Mouse (Mus musculus) retina, postnatal 1 day (tissue): Measurements from ENCODE around the gene Ssh2.
"Not testable (repeated sequence)": the region's sequence is repeated elsewhere in the genome, so short reads cannot be mapped to it uniquely, and the experiment has no call there.

Experiments used
- DNase-seq: peaks from one replicate; pipeline ENCODE4 v3.0.0-alpha.2; 2012

Ssh2 gene

DNA sequence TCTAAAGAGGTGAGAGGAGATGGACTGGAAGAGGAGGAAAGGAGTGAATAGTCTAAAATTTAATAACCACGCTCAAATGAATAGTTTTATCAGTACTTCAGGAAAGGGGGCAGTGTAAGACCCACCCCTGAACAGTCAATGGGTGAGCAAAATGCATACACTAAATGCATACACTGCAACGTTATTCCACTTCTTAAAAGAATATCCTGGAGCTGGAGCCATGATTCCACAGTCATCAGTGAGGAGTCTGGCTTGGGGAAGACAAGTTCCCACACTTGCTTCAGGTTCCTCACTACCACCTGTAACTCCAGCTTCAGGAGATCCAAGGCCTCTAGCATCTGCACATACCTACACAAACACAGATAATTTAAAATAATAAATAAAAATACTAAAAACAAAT is 133.6 kb downstream of the Ssh2 start:
- DNase-seq = no peak

DNA sequence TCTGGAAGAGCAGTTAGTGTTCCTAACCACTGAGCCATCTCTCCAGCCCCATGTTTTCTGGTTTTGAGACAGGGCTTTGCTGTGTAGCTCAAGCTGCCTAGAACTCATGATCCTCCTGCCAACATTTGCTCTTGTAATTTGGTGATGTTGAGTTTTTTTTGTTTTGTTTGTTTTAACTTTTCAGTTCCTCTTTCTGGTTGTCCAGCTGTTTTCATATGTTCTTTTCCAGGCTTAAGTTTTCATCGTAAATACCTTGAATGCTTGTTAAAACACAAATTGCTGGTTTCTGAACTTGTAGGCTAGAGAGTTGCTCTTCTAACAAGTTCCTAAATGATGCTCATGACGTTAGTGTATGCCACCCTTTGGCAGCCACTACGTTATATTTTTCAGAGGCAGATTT is 139.0 kb downstream of the Ssh2 start:
- no peak for DNase-seq

DNA sequence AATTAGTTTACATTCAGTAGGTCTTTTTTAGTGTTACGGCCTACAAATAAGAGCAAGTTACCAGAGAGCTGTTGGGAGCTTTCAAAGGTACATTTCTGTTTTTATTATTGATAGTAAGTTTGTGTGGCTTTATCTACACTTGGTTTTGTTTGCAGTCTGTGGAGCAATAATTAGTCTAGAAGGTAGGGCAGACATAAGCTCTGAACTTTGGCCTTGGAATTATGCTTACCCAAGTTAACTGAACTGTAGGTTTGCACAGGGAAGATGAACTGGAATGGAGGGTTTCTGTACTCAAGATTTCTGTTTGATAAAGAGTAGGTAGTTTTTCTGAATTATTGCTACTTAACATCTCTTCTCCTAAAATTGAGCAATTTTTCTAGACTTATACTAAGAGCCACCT is 141.8 kb downstream of the Ssh2 start:
- DNase-seq = no peak

DNA sequence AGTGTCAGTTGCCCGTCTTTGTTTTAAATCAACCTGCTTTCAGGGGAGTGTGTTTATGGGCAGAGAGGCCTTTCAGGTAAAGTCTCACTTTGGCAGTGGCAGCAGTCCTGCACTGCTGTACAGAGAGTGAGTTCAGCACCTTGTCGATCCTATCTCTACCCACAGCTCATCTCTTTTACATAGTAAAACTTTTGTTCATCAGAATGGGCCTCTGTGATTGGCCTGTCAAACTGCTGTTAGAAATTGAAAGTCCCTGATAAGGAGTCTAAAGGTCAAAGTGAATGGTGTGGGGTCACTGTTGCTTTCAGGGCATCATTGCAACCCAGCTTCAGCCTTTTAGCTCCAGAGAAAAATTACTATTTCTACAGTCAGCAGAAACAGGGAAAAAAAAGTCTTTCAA is 147.4 kb downstream of the Ssh2 start:
- DNase-seq = no peak

DNA sequence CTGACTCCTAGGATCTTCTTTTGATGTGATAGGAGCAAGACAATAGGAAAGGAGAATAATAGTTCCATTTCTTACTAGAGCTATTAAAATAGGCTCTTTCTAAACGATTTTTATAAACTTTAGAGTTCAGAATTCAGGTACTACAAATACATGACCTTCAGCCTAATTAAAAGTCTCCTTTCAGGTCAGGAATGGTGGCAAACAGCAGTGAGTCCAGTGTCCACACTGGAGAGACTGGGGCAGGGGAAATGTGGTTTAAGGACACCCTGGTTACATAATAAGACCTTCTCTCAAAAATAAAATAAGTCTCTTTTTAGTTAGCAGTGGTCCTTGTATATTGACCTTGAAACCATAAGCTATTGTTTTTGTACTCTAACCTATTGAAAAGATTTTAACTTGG is 148.3 kb downstream of the Ssh2 start:
- no peak for DNase-seq

DNA sequence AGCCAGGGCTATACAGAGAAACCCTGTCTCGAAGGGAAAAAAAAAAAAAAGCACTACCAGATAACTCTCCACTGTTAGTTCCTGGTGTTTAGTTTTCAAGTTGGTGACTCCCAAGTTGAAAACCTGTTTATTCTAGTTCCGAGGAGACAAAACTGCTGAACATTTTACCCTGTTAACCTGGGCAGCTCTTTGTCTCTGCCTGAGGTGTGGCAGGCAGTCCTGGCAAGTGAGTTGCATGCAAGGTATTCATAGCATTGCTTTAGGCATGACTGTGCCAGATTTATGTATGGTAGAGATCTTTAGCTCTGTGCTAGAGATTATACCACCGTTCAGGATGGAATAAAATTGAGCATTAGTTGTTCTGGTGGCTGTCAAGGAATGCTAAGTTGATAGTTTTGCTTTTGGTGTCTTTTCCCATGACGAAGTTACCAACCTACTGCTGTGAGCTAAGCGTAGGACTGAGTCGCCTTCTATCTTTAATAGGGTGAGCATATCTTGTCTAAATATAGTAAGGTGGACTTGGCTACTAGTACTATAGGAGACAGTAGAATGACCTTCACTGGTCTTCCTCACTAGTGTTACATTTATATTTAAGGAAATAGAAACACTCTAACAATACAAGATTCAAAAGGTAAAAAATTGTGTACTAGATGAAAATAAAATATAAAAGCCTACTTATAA is 149.8 kb downstream of the Ssh2 start:
- DNase-seq = no peak

DNA sequence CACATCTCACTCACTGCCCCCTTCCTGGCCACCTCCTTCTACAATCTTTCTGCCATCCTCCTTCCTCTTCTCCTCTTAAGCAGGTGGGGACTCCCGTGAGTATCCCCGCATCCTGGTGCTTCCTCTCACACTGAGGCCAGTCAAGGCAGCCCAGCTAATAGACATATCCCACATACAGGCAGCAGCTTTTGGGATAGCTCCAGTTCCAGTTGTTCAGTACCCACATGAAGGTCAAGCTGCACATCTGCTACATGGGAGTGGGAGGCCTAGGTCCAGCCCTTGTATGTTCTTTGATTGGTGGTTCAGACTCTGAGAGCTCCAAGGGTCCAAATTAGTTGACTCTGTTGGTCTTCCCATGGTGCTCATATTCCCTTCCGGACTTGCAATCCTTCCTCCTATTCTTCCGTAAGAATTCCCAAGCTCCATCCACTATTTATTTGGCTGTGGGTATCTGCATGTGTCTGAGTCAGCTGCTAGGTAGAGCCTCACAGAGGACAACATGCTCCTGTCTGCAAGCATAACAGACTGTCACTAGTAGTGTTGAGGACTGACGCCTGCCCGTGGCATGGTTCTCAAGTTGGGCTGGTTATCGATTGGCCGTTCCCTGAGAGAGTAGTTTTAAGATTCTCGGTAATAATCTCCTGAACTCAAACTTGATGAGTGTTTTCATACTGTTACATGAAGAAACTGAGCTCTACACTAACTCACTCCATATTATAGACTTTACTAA is 151.6 kb downstream of the Ssh2 start:
- DNase-seq = no peak

DNA sequence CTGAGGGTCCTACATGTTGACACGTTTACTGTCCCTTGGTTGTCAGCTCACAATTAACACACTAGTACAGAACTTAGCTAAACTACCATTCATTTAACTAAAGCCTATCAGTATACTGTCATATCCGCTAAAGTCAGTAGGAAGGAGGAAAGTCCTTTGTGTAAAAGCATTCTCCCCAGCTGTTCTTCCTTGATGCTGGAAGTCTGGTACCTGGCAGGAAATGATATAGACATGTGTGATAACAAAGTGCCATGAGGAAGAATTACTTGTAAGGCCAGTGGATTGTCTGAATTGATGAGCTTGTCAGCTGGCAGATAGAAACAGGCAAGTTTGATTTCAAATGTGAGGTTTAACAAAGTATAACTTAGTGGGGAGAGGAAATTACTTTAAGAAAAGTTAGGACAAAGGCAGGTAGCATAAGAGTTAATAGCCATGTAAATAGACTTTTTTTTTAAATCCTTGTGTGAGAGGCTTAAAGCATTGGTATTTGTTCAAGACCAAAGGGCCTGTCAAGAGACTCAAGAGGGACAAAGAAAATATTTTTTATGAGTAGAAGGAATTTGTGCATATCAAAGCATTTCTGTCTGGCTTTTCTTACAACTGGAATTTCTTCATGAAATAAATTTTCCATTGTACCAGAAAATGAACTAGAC is 153.2 kb downstream of the Ssh2 start:
- DNase-seq = no peak

DNA sequence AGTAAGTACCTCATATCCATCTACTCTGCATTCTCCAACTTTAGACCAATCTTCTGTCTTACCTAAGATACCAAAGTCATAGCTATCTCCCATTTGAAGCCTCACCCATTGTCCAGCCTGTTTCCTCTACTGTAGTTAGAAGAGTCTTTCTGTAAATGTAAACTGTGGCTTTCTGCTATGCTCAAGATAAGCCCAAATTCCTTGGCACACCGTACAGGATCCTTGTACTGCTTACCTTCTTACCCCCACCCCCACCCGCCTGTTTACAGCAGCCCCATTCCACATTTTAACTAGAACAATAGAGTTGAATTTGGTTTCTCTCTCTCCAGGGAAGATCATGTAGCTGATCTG is 153.7 kb downstream of the Ssh2 start:
- DNase-seq = no peak

DNA sequence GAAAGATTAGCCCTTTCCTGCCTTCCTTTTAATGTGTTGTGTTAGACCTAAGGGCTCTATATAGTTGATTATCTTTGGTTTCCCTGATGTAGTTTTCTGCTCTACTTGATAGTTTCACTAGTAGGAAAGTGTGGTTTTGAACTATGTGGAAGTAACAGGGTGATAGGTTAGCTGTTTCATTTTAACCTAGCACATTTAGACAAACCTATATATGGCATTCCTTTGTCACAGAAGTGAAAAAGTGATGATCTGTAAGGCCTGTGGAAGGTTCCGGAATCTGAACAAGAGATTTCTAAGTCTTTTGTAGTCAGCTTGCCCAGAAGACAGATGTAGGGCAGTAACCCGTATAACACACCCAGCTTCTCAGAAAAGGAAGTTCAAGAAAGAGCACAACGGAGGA is 155.0 kb downstream of the Ssh2 start:
- no peak for DNase-seq

DNA sequence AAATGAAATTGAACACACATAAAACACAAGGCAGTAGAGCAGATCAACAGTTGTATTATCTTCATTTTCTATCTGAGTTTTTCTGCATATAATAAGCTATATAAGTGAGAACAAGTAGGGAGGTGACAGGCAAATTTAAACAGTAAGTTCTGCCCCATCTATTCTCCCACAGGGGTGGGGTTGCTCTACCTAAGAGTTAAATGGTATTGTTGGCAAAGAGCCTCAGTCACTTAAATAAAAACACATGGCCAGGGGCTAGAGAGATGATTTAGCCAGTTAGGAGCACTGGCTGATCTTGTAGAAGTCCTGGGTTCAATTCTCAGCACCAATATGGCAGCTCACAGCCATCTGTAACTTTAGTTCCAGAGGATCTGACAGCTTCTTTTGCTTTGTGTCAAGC is 155.6 kb downstream of the Ssh2 start:
- no peak for DNase-seq

DNA sequence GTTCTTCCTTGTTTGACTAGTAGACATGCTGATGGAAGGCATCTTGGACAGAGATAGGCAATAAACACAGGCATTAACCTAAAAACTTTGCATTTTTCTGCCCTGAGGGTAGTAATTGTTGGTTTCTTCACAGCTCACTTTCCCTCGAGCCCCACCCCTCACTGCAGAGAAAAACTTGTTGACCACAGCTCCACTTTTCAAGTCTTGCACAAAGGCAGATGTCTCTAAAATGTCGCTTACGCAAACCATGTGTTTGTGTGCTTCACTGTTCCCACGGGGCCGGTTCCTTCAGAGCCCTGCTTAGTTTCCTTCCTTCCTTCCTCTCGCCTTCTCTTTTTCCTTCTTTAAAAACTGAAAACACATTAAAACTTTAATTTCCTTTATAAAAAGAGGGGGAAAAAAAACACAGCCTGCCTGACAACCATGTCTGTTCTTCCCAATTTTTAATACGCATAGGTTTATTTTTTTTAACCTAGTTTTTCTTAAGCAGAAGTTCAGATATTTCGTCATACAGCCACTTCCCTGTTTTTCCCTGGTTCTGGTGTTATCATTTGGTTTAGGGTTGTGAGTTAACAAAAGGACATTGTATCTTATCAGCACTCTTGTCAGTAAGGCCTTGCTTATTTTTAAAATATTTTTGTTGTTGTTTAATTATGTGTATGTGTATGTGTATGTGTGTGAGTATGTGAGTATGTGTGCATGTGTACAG is 156.3 kb downstream of the Ssh2 start:
- DNase-seq = no peak

DNA sequence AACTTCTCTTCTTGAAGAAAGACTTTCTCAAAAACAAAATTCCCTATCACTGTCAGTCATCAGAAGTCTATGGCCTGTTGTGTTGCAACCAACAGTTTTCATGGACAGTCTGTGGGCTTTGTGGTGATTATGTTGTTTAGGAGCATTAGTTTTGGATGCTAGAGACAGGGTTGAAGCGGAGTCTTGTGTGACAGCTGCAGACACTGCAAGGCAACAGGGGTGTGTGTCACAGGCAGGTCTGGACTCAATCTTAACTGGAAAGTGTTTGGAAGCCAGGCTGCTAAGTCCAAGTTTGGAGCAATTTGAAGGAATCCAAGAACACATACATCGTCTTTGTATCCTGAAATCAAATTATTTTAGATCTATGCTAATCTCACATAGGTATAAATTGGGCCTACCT is 162.5 kb downstream of the Ssh2 start:
- no peak for DNase-seq

DNA sequence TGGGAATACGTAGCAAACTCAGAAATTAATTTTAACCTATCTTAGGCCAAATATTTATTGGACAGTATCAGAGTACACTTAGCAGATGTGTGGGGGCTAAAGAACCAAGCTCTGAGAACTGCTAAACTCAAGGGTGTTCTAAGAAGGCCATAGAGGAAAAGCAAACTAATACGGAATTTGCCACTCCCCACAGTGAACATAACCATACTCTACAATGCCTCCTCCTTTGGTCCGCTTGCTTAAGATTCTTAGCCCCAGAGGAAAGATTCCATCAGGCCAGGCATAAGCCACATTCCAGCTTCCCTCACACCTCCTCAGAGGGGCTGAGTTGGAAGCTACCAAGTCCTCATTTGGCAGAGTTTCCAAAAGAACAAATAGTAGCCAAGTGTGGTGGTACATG is 165.1 kb downstream of the Ssh2 start:
- DNase-seq = no peak

DNA sequence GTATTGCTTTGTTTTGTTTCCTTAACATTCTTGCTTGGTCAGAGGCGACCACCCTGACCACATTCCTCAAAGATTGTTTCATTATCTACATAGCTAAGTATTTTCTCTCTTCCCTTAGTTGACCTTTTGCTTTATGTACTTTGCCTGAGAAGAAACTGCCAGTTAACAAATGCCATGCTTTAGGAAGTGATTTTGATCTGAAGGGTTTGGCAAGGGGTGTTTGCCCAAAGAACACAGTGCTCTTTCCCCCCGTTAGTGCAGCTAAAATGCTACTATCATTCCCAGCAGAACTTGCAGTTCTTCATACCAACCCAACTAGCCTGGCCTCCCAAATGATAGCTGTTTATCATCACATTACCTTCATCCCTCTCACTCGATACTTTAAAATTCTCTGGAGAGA is 168.1 kb downstream of the Ssh2 start:
- DNase-seq = no peak

DNA sequence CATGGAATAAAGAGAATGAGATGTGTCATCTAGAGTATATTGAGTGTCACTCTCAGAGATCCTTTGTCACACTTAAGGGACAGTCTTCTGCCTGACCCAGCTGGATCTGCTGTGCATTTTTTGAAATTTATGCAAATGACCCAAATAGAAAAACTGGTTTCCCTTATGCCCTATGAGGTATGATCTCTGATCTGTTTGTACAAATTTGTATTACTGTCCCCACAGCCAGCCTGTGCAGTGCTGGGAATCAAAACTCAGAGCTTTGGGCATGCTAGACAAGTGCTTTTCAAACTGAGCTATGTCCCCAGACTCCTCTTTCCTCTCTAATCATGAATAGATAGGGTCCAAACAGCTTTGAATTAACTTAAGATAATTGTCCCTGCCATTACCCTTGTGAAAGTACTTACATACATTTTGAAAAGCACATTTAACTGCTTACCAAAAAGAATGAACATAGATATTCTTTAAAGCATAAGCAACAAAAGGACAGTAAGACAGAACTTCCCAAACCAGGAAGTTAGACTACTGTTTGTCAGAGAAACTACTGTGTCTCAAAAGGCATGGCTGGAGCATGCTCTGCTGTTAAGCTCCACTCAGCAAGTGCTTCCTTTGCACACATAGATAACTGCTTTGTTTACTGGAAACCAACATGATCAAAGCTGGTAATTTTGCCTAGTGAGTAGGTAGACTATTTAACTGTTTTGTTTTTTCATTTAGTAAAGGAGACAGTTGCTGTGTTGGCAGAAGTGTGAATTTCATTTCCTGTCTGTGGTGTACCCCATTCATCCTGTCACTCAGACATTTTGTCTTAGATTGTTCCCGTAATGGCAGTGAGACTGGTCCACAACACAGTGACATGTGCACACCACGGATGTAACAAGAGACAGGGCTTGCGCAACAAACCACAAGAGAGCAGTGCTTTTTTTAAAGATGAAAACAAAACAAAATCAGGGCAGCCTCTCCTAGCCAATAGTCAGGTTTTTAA is 169.9 kb downstream of the Ssh2 start:
- no peak for DNase-seq

DNA sequence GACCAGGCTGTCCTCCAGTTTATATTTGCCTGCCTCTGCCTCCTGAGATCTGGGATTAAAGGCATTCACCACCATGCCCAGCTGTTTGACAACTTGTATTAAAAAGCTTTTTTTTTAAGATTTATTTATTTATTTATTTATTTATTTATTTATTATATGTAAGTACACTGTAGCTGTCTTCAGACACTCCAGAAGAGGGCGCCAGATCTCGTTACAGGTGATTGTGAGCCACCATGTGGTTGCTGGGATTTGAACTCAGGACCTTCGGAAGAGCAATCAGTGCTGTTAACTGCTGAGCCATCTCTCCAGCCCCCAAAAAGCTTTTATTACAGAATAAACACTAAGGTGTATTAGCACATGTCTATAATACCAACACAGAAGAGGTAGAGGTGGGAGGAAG is 172.1 kb downstream of the Ssh2 start:
- DNase-seq = not testable (repeated sequence)

DNA sequence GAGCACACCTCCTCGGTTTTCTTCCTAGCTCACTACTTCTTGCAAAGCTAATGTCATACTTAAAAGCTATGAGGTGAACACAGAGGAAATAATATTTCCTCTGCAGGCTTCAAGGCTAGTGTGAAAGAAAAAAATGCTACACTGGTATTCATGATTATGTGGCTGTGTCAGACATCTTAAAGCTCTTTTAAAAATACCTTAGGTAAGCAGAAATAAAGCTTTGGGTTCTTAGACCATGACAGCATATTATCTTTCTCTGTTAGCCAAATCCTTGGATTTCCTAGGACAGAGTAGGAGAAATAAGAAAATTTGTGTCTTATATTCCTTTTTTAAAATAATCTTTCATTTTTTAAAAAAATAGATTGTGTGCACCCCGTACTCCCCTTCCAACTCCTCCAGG is 179.5 kb downstream of the Ssh2 start:
- no peak for DNase-seq

DNA sequence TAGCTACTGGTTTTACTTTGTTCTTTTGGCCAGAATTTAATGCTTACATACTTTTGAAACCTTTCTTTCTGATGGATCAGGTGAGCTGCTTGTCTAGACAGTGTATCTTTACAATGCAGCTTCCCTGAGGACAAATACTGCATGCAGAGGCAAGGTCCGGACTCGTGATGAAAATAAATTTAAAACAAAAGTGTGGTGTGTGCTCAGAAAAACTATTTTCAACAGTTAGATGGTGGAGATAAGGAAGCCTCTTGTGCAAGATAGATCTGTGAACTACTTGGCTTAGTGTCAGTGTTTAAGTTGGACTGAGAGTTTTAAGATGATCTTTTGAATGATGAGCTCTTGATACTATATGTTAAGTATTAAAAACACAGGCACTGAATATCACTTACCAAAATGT is 186.4 kb downstream of the Ssh2 start:
- DNase-seq = no peak

DNA sequence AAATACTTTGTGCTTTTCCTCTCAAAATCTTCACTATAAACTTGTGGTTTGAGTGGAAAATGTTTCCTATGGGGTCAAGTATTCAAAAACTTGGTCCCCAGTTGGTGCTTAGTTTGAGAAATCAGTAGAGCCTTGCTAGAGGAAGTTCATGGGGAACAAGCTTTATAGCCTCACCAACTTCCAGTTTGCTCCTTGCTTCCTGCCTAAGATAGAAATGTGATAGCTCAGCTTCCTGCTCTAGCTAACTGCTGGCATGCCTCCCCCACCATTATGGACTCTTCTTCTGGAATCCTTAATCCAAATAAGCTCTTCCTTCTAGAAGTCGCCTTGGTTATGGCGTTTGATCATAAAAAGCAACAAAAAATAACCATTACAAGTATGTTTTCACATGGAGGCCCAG is 190.2 kb downstream of the Ssh2 start:
- no peak for DNase-seq

DNA sequence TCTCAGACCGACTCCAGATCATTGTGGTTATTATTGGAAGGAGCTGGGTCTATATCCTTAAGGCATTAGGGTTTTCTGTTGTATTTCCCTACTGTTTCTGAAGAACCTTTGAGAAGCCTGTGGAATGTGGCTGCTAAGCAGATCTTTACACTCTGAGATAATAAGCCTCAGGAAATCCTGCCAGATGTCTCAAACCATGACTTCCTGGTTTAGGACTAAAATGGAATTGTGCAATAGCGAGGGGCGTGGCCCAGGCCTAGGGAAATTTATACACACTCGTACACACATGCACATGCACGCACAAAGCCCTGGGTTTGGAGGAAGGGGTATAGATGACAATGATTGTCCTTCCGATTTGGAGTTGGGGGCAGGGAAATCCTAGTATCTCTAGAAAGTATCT is 193.8 kb downstream of the Ssh2 start:
- no peak for DNase-seq

DNA sequence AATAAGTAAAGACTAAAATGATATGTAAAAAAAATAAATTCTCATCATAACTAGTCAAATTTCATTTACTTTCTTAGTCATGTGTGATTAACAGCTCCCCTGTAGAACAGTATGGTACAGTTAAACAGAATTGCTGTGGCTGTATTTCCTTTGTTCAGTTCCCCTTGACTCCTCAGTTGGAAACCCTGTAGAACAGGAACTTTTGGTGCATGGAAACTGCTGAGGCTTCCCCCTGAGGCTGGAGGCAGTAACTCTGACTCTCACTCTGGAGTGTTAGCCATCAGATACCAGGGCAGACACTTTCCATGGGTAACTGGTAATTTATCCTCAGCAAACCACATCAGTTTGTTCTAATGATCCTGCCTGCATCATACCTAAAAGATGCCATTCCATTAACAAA is 195.2 kb downstream of the Ssh2 start:
- no peak for DNase-seq
